Mouse (Mus musculus) cerebellum, adult 9-11 months (tissue): Measurements from ENCODE around the gene Car14.

ENCODE experiments used
- DNase-seq: peaks from one replicate; pipeline ENCODE4 v3.0.0; 2022

Gene Car14

DNA sequence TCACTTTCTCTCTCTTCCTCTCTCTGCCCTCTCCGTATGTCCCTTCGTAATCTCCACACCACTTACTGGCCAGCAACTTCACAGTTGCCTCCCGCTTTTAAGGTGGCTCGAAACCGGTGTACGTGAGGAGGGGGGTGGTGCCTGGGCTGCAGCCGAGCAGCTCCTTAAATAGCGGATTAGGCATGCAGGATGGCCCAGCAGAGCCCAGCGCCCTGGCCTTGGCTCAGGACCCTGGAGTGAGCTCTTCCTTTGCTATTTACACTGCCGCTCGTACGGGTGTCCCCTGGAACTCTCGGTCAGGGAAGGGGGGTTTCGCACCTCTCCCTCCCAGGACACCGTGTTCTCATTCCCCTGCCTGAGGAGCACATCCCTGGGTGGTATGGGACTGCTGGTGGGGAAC lies at the start of gene Car14:
Gene Car14 (minus strand): TSS at position 124 of the 400 bp plus-strand sequence.
- no peak for DNase-seq

GRCm38 (mm10) chr3:95953522-95953921 lies 49.0 kb upstream of the Car14 start:
- DNase-seq = no peak

- no peak for DNase-seq
These were observed 48.5 kb upstream of the Car14 start for GRCm38 (mm10) chr3:95953023-95953422.

GRCm38 (mm10) chr3:95951566-95951965 lies 47.1 kb upstream of the Car14 start:
- peak; percentile 41 for DNase-seq

DNA sequence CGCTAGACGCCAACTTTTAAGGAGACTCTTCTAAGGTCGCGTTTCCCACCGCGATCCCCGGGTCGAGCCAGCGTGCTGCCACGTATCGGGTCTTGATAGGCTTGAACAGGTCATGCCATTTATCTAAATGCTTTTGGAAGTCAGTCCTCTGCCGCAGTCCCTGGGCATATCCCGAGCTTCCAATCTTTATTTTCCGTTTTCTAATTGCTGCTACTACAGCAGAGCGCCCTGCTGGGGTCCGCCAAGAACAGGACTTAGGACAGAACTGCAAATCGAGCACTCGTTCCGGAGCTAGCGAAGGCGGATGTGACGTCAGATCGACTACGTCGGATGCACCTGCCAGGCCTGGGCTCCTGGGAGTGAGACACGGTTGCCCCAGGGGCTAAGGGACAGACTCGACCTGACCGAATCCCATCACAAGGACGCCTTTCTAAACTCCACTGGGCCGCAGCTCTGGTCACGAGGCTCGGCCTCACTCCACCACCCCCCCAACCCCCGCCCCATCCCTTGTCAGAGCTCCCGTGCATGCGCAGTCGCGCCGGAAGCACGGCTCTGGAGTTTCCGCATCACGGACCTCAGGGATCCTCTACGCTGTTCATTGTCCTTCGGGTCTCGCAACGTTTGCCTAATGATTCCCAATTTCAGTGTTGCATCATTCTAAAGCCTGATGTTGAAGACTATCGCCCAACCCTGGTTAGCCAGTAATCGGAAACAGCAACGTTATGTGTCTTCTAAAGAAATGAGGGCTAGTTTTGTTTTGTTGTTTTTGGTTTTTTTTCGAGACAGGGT lies 46.5 kb upstream of the Car14 start:
- peak; percentile 96 for DNase-seq

DNA sequence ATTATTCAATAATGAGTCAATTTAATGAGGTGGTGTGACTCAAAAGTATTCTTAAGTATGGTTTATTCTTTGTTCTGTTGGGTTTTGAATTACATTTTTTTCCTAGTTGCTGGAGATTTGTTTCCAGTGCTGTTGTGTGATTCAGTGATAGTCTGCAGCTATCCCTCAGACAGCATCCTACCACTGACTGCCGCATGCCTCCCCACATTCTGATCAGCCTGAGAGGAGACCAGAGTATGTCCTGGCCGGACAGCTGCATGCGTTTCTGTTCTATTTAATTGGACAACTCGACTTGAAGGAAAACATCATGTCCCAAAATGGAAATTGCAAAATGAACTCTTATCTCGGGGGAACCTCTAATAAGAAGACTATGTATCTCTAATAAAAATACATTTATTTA lies 43.8 kb upstream of the Car14 start:
- DNase-seq = no peak

GRCm38 (mm10) chr3:95945731-95946240 lies 41.3 kb upstream of the Car14 start:
- DNase-seq = no peak

GRCm38 (mm10) chr3:95944742-95945141 lies 40.3 kb upstream of the Car14 start:
- no peak for DNase-seq

- DNase-seq = no peak
These were observed 38.7 kb upstream of the Car14 start for GRCm38 (mm10) chr3:95943226-95943625.

GRCm38 (mm10) chr3:95942749-95943148 lies 38.3 kb upstream of the Car14 start:
- no peak for DNase-seq

GRCm38 (mm10) chr3:95938835-95939234 lies 34.3 kb upstream of the Car14 start:
- no peak for DNase-seq

GRCm38 (mm10) chr3:95938217-95938616 lies 33.7 kb upstream of the Car14 start:
- DNase-seq = no peak

- no peak for DNase-seq
These were observed 30.0 kb upstream of the Car14 start for GRCm38 (mm10) chr3:95934448-95934847.

- no peak for DNase-seq
These were observed 28.7 kb upstream of the Car14 start for GRCm38 (mm10) chr3:95933111-95933750.

- DNase-seq = no peak
These were observed 28.1 kb upstream of the Car14 start for GRCm38 (mm10) chr3:95932566-95932965.

GRCm38 (mm10) chr3:95932157-95932556 lies 27.7 kb upstream of the Car14 start:
- no peak for DNase-seq

DNA sequence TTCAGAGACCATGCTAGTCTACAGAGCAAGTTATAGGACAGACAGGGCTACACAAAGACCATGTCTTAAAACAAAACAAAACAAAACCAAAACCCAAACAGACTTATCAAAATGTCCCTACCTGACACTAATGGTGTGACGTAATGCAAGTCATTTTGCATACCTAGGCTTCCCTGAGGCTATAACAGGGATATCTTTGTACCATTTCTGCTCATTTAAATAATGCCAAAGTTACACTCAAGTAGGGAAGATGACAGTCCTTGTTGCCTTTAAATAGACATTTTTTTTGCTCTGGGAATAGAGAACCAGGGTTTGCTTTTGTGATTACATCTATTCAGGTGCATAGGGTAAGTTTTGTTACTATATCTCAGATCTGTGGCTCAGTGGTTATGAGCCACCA lies 27.0 kb upstream of the Car14 start:
- DNase-seq = no peak

DNA sequence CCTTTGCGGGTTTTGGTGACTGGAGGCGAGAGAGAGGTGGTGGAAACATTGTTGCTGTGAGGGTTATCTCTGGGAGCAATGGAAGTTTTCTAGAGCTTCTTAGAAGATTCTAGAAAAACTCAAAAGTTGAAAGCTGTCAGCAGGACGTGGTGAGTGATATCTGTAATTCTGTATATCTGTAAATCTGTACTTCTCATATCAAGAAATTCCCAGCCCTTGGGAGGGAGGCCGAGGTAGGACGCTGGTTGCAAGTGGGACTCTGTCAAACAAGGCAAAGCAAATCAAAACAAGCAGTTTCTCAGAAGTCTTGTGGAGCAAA lies 25.9 kb upstream of the Car14 start:
- no peak for DNase-seq

DNA sequence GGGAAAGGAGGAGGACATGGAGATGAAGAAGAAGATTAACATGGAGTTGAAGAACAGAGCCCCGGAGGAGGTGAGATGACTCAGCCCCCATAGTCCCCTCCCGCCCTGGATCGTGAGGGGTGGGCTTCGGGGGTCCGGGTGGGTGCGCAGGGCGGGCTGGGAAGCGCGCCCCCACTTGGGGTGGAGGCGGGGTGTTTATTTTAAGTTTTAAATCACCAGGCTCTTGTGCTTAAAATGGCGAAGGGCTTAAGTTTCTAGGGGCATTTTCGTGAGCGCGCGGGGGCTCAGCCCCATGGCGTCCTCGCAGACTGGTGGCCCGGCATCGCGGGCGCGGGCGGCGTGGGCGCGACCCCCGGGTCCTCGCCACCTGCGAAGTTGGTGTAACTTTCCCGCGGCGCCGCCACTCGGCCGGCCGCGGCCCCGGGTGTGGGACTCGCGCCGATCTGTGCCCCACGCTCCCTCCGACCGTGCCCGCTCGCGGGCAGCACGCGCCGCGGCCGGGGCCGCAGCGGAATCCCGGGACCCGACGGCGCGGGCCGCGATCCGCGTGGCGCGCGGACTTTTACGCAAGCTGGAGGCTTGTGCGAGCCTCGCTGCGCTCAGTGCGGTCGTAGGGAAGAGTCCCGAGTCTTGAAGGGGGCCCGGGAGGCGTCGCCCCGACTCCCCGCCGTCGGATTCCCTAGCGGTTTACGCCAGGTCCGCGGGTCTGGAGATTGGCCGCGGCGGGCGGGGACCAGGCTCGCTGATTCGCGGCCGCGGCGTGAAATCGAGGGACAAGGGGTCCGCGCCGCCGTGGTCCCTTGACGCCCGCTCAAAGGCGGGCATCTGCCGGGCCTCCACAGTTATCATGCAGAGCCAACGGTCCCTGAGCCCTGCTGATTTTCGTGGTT lies 25.3 kb upstream of the Car14 start:
- DNase-seq = peak; percentile 47

DNA sequence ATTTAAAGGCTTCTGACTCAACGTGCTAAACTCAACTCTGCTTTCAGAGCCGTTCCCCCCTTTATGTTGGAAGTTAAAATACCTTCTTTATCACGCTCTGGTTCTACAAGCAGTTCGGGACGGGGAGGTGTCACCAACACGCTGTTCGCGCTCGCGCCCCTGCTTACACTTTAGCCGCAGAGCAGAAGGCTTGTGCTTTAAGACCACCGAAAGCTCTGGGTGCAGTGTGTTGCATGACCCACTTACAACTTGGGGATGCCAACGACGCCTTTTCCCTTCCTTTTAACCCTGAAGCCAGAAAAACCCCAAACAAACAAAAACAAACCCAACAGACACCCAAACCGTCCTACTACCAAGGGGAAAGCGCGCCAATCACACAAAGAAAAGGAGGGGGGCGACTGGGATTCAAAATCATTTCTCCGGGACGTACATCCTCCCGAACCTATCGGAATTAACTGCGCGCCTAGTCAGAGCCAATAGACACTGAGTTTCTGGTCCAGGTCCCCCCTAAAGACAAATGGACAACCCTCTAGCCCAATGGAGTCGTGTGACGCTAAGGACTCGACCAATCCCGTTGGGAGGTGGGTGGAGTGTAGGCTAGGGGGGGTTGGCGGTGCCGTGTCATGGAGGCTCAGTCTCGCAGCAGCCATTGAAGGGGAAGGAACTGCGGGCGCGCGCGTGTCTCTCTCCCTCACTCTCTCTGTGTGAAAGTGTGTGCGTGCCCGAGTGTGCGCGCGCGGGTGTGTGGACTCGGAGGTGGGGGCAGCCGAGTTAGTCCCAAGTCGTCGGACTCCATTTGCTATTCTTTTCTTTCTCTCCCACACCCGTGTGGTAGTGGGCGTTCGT lies 24.4 kb upstream of the Car14 start, which contains the start of gene Anp32e:
Gene Anp32e (plus strand): TSS at position 589 of the 846 bp plus-strand sequence.
- DNase-seq = peak; percentile 99

DNA sequence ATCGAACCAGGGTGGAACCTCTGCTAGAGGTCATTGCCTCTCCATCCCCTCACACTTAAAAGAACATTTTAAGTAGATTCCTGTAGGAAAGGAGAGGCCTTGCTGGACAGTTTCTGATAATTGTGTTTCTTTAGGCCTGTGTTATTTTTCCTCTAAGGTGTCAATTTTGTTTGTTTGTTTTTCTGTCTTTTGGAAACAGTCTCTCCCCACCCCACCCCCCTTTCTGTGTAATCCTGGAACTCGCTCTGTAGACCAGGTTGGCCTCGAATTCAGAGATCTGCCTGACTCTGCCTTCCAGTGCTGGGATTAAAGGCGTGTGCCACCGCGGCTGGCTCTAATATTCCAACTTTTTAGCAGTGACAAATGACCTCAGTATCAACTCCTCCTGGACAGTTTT lies 23.8 kb upstream of the Car14 start:
- no peak for DNase-seq

- no peak for DNase-seq
These were observed 20.6 kb upstream of the Car14 start for GRCm38 (mm10) chr3:95925087-95925486.
